Mouse (Mus musculus) liver, postnatal 0 days (tissue): Measurements from ENCODE around the gene Twf2.

Source experiments
- CTCF ChIP-seq: sonication (generic); IDR thresholded peaks from 2 replicates; pipeline ENCODE4 v1.5.1; 2016; ENCODE audit warnings: antibody characterized with exemption, low read depth
- EP300 ChIP-seq: IDR thresholded peaks from 2 replicates; pipeline ENCODE4 v1.6.1; 2016; ENCODE audit warnings: antibody characterized with exemption, low read depth, mild to moderate bottlenecking

GRCm38 (mm10) chr9:106193930-106194807, 8.7 kb upstream of the Twf2 start:
- TF ChIP-seq EP300 = no peak
- TF ChIP-seq CTCF = no peak
